Mouse (Mus musculus): ENCODE results near the gene Pex5.
A peak's percentile ranks its signal among the peaks of the same experiment; 100 is the strongest.
"Not testable (repeated sequence)": the region's sequence is repeated elsewhere in the genome, so short reads cannot be mapped to it uniquely, and the experiment has no call there.

Pex5 gene

GRCm38 (mm10) chr6:124426604-124427003, 11.7 kb upstream of the Pex5 start:
- DNase-seq (ENCODE audit: low spot score), result no peak

DNA sequence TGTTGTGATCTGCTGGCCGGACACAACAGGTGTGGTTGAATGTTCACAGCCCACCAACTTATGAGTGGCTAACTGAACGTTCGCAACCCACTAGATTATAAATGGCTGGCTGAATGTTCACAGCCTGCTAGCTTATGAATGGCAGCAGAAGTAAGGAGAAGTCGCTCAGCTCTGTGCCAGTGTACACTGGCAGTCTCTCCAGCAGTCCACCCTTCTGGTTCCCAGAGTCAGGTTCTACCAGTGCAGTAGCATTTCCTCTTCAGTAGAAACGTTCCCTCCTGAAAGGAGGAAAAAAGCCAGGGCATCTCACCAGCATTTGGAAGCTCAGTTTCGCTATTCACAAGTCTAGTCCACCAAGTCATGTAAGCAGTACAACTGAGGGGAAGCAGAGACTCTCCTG, 10.7 kb upstream of the Pex5 start:
- no peak for DNase-seq (ENCODE audit: low spot score)

- DNase-seq (ENCODE audit: low spot score), result peak; percentile 41
These were observed 10.2 kb upstream of the Pex5 start for GRCm38 (mm10) chr6:124425042-124425441.

GRCm38 (mm10) chr6:124424068-124424498, 9.2 kb upstream of the Pex5 start:
- no peak for DNase-seq (ENCODE audit: low spot score)

DNA sequence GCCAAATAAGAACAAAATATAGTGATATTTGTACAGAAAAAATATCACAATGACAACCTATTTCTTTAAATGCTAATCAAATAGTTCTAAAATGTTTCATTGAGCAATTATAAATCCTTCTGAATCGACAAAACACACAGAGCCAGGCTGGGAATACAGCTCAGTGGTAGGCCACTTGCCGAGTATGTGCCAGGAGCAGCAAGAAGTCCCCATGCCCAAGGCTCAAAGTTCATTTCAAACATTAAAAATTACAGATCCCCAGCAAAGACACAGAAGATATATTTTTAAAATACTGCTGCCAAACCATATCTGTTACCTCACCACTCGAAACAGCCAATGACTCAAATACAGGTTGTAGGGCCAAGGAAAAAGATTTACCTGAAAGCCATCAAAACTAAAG, 3.8 kb upstream of the Pex5 start:
- DNase-seq (ENCODE audit: low spot score), result no peak

DNA sequence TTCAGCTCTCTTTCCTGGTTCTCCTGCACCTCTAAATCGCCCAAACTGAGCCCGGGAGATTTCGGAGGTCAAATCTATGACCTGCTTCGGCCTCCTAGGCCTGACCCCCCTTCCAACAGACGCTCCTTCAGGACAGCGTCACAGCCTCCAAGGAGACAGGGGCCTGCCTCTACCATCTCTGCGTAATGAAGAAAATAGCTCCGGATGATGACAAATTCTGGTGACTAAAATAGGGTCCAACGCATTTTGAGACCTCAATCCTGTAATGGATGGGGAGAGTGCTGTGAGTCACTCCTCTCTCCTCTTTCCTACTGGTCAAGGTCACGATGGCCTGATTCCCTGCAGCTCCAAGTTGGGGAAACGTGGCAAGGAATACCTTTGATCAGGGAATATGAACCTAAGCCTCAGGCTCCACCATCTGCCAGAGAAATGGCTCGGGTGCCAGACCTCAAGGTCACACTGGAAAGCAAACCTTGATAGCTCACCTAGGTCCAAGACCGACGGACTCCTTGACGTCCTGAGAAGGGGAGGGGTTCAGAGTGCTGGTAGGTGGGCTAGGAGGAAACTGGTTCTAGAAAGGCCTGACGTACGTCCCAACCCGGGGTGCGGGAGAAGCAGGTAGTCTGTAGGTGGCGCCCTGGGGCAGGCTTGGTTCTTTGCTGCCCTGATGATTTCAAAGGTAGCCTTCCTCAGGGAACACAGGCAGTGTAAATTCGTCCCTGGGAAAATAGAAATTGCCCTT, 651 bp upstream of the Pex5 start:
- DNase-seq (ENCODE audit: low spot score), result peak; percentile 83

DNA sequence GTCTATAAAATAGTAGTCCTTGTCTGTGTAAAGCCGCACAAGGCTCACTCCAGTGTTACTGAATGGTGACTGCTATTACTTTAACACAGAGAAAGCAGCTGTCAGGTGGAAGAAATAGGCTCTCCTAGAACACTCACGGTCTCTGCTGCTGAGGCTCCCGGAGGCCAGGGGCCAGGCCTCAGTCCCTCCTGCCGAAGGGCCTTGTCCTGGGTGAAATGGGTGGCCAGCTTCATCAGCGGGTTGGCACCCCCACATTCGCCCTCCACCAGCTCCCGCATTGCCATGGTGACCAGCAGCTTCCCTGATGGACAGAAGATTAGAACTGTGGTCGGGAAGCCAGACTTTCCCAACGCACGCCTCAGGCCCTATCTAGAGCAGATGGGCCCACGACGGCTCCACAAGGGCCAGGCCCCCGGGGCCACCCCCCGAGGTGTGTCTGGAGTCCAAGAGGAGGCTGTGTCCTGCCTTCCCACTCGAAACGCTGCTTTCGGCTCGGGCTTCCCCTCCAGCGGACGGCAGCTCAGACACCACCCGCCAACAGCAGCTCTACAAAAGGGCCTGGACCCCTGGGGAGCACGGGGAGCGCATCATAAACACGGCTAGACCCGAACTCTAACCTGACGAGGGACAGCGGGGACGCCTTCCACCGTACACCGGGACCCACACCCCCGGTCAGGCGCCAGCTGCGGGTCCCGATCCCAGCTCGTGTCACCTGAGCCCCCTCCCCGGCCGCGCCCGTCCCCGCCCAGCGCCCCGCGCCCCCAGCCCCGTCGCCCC, 529 bp downstream of the Pex5 start:
- peak; percentile 45 for DNase-seq (ENCODE audit: low spot score)

DNA sequence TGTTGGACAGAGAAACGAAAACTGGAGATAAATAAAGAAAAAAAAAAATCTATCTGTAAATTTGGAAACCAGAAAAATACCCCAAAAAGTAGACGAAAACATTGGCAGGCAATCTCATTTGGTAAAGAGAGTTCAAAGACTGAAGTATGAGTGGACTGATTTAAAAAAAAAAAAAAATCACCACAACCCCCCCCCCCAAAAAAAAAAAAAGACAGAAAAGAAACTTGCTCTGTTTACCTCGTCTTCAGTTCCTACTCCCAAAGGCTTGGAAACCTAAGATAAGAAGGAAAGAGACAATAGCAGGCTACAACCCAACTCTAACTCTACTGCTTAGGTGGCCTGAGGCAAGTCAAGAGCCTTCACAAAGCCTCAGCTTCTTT, 1.1 kb downstream of the Pex5 start:
- DNase-seq (ENCODE audit: low spot score), result no peak

GRCm38 (mm10) chr6:124408355-124408754, 6.5 kb downstream of the Pex5 start:
- DNase-seq (ENCODE audit: low spot score), result peak; percentile 1

- DNase-seq (ENCODE audit: low spot score), result no peak
These were observed 7.7 kb downstream of the Pex5 start for GRCm38 (mm10) chr6:124407180-124407579.

DNA sequence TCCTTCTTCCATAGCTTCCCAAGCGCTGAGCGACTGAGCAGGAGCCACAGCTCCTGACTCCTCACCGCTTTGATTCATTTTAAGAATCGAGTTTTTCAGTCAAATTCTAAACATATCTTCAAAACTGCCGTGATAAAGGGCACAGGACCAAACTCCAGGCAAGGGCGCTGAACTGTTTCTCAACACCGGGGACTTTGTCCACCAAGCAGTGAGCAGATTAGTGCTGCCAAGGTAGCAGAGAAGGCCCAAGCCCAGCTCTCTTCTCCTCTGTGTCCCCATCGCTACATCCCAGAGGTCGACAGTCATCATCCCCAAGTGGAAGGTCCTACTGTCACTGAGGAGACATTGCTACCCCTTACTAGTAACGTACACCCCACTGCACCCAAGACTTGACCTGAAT, 8.5 kb downstream of the Pex5 start:
- no peak for DNase-seq (ENCODE audit: low spot score)

DNA sequence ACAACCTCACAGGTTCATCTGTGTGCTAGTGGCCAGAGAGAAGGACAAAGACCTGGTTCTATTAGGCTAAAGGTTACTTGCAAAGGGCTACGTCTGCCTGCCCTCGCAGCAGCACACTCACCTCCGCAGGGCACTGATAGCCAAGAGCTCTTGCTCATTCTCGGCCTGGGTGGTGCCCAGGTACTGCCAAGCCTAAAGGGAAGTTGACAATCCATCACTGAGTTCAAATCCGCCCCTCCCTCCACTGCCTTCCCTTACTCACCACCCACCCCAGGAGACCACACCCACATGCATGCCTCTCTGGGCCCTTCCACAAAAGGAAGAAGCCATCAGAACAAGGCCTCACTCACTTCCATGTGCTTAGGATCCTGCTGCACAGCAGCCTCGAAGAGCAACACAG, 15.1 kb downstream of the Pex5 start:
- no peak for DNase-seq (ENCODE audit: low spot score)

DNA sequence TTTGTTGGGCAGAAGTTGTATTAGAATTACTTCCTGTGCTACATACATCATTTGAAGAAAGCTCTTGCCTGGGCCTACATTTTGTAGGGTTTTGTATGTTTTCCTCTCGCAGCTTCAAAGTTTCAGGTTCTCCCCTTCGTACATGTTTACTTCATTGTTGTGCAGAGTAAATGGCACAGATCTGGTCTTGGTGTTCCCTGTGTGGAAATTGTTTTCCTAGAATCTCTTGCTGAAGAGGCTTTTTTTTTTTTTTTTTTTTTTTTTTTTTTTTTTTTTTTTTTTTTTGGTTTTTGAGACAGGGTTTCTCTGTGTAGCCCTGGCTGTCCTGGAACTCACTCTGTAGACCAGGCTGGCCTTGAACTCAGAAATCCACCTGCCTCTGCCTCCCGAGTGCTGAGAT, 19.9 kb downstream of the Pex5 start:
- not testable (repeated sequence) for DNase-seq (ENCODE audit: low spot score)

- DNase-seq (ENCODE audit: low spot score), result no peak
These were observed 34.7 kb downstream of the Pex5 start for GRCm38 (mm10) chr6:124380142-124380541.

GRCm38 (mm10) chr6:124379331-124379730, 35.5 kb downstream of the Pex5 start:
- DNase-seq (ENCODE audit: low spot score), result peak; percentile 36

- no peak for DNase-seq (ENCODE audit: low spot score)
These were observed 37.2 kb downstream of the Pex5 start for GRCm38 (mm10) chr6:124377494-124378255.

GRCm38 (mm10) chr6:124376311-124376710, 38.6 kb downstream of the Pex5 start:
- DNase-seq (ENCODE audit: low spot score), result no peak

- no peak for DNase-seq (ENCODE audit: low spot score)
These were observed 39.4 kb downstream of the Pex5 start for GRCm38 (mm10) chr6:124375435-124375884.

- no peak for DNase-seq (ENCODE audit: low spot score)
These were observed 40.2 kb downstream of the Pex5 start for GRCm38 (mm10) chr6:124374683-124375082.

DNA sequence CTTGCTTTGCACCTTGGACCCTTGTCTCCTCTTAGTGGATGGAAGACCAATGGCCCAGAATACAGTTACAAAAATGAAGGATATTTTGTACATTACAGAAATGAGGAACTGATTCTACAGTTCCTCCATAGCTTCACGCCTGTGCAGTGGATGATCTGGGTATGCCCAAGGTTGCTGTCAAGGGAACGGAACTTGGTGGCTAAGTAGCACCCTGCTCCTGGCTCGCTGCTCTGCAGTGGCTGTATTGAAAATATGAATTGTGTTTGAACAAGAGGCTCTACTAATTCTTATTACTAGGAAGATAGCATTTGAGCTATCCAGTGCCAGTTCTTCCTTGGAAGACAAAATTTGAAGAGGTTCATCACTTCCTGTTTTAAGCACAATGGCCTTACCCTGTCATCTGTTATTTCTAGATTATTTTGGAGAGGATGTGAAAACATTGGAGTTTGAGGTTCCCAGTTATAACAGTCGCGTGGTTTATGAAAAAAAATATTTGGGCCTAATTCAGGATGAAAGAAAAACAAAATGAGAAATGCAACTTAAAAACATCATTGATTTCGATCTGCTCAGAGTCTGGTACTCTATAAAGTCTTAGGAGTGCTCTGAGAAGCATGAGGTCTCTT, 41.2 kb downstream of the Pex5 start:
- no peak for DNase-seq (ENCODE audit: low spot score)

DNA sequence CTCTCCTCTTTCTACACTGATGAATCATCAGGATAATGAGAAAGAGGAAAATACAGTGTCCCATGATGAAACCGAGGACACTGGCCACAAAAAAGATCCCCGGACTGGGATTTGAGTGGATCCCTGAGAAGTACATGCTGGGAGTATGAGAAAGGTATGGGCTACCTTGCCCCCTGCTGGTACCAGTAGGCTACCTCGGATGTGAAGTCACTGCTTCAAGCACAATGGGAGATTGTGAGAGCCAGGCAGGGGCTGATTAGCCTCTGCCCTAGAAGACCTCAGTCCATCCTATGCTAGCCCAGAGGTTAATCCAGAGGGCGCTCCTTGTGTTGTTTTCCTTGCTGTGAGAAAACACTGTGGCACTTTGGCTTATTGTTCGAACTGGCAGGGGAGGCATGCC, 50.5 kb downstream of the Pex5 start:
- DNase-seq (ENCODE audit: low spot score), result no peak

- DNase-seq (ENCODE audit: low spot score), result no peak
These were observed 54.3 kb downstream of the Pex5 start for GRCm38 (mm10) chr6:124360549-124360948.

Measured in urinary bladder, postnatal 14 days (tissue).